Mouse (Mus musculus) ES-Bruce4 (cell line): ENCODE data around the gene Gcsh. TPM values are rescaled to one million over a fixed set of nuclear protein-coding genes. Genes with fewer than 3 reads are reported as not detected.

ENCODE experiments used
- H3K27ac ChIP-seq: 2 replicates; pipeline ENCODE4 v1.5.1; 2012; ENCODE audit warnings: low read length, inconsistent platforms; ENCODE audit not compliant: insufficient read depth
- H3K27me3 ChIP-seq: 2 replicates; pipeline ENCODE4 v1.6.1; 2012; ENCODE audit warnings: mild to moderate bottlenecking, low read length, inconsistent platforms; ENCODE audit not compliant: control insufficient read depth, poor library complexity, insufficient read depth, severe bottlenecking
- H3K36me3 ChIP-seq: 2 replicates; pipeline ENCODE4 v1.6.1; 2012; ENCODE audit warnings: inconsistent platforms, mild to moderate bottlenecking, low read length, moderate library complexity; ENCODE audit not compliant: control insufficient read depth, poor library complexity, insufficient read depth, severe bottlenecking
- H3K4me1 ChIP-seq: one replicate; pipeline ENCODE4 v1.8.1; 2011; ENCODE audit warnings: low read length; ENCODE audit not compliant: control insufficient read depth, insufficient read depth
- H3K4me3 ChIP-seq: 2 replicates; pipeline ENCODE4 v1.5.1; 2011; ENCODE audit warnings: low read depth, mild to moderate bottlenecking, low read length
- H3K9ac ChIP-seq: 2 replicates; pipeline ENCODE4 v1.6.1; 2012; ENCODE audit warnings: low read depth, mild to moderate bottlenecking, inconsistent platforms; ENCODE audit not compliant: poor library complexity, severe bottlenecking
- H3K9me3 ChIP-seq: replicated peaks from 2 replicates; pipeline ENCODE4 v1.6.1; 2012; ENCODE audit warnings: mild to moderate bottlenecking, low read length, inconsistent platforms; ENCODE audit not compliant: control insufficient read depth, poor library complexity, insufficient read depth, severe bottlenecking
- CTCF ChIP-seq: IDR thresholded peaks from one replicate; pipeline ENCODE4 v1.8.1; 2011; ENCODE audit warnings: low read depth, low read length
- EP300 ChIP-seq: IDR thresholded peaks from 2 replicates; pipeline ENCODE4 v1.6.1; 2011; ENCODE audit warnings: low read depth, low read length; ENCODE audit not compliant: insufficient read depth
- POLR2A ChIP-seq: IDR thresholded peaks from one replicate; pipeline ENCODE4 v1.8.1; 2011; ENCODE audit warnings: low read length; ENCODE audit not compliant: insufficient read depth
- polyA plus RNA-seq: library from polyadenylated mRNA; stranded (reverse); fragments of >200 nt; gene quantifications from 2 replicates; pipeline ENCODE4 v1.2.4, GENCODE M21; 2011; ENCODE audit warnings: low read depth; ENCODE audit not compliant: missing spikeins, insufficient read depth, insufficient read length

Gcsh gene
- polyA plus RNA-seq, 1 experiment, result 150 TPM

- H3K4me1 ChIP-seq, result no peaks in the 10 kb centered on the region
- TF ChIP-seq EP300 (no peak), POLR2A (no peak), CTCF (no peak)
- H3K9me3 ChIP-seq, result no peaks in the 10 kb centered on the region
- no peak overlapping the region for H3K9ac ChIP-seq
- no peak overlapping the region for H3K4me3 ChIP-seq
- H3K27me3 ChIP-seq, result no peaks in the 10 kb centered on the region
- peaks cover 49% of the 10 kb centered on the region for H3K36me3 ChIP-seq
- H3K27ac ChIP-seq, result no peak overlapping the region
Observed at GRCm38 (mm10) chr8:116954415-116954814, 38.9 kb downstream of the Gcsh start.

DNA sequence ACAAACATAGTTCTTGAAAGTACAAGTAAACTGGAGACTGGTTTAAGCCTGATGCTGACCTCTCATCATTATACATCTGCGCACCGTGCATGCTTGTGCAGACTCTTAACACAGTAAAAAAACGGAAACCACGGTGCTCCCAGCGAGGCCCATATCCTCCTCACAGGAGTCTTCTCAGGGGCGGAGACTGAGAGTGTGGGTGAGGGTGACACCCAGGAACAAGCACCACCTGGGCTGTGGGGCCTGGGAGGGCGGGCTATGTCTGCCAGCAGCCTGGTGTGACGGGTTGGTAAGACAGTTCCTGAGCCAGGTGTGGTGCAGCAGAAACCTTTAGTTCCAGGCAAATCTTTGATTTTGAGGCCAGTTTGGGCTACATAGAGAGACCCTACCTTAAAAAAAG, 40.9 kb downstream of the Gcsh start:
- no peak overlapping the region for H3K9ac ChIP-seq
- H3K27me3 ChIP-seq, result no peaks in the 10 kb centered on the region
- H3K27ac ChIP-seq, result no peak overlapping the region
- H3K4me3 ChIP-seq, result no peak overlapping the region
- no peak for TF ChIP-seq EP300
- no peak for TF ChIP-seq POLR2A
- TF ChIP-seq CTCF, result no peak
- no peaks in the 10 kb centered on the region for H3K9me3 ChIP-seq
- peaks cover 3% of the 10 kb centered on the region for H3K4me1 ChIP-seq
- peaks cover 45% of the 10 kb centered on the region for H3K36me3 ChIP-seq

DNA sequence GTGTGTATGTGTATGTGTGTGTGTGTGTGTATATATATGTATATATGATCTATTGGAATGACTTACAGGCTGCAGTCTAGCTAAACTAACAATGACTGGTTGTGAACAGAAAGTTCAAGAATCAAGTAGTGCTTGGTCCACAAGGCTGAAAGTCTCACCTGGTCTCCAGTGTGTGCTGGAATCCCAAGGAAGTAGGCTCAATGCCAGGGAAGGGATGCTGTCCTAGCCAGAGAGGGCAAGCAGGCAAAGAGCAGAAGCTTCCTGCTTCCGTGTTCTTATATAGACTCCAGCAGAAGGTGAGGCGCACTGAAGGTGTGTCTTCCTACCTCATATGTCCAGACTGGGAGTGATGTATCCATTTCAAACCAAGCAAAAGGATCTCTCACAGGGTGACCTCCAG, 41.6 kb downstream of the Gcsh start:
- Histone ChIP-seq H3K9ac (no peak overlapping the region), H3K4me3 (no peak overlapping the region), H3K27ac (no peak overlapping the region), H3K36me3 (peaks cover 38% of the 10 kb centered on the region), H3K9me3 (no peaks in the 10 kb centered on the region), H3K27me3 (no peaks in the 10 kb centered on the region), H3K4me1 (peaks cover 3% of the 10 kb centered on the region)
- no peak for TF ChIP-seq EP300
- TF ChIP-seq CTCF, result no peak
- TF ChIP-seq POLR2A, result no peak

- no peak for TF ChIP-seq EP300
- TF ChIP-seq CTCF, result no peak
- no peak for TF ChIP-seq POLR2A
- Histone ChIP-seq H3K27ac (no peak overlapping the region), H3K27me3 (no peaks in the 10 kb centered on the region), H3K9ac (no peak overlapping the region), H3K4me3 (no peak overlapping the region), H3K9me3 (no peaks in the 10 kb centered on the region), H3K36me3 (peaks cover 34% of the 10 kb centered on the region), H3K4me1 (peaks cover 3% of the 10 kb centered on the region)
Observed at GRCm38 (mm10) chr8:116951369-116951768, 42.0 kb downstream of the Gcsh start.

GRCm38 (mm10) chr8:116947589-116947988, 45.7 kb downstream of the Gcsh start:
- TF ChIP-seq EP300 (0 out of 2 replicates have a peak, but pooled peaks have one; percentile 12), POLR2A (no peak)
- H3K27me3 ChIP-seq, result no peaks in the 10 kb centered on the region
- peaks cover 3% of the 10 kb centered on the region for H3K4me1 ChIP-seq
- H3K4me3 ChIP-seq, result 0 out of 2 replicates have a peak overlapping the region, but pooled peaks have one; percentile 8
- no peaks in the 10 kb centered on the region; the same call in 1 of the 2 replicates for H3K36me3 ChIP-seq
- no peak overlapping the region for H3K9ac ChIP-seq
- no peaks in the 10 kb centered on the region for H3K9me3 ChIP-seq
- H3K27ac ChIP-seq, result no peak overlapping the region

- TF ChIP-seq EP300 (no peak), CTCF (no peak), POLR2A (no peak)
- peak overlapping the region; percentile 38 for H3K4me3 ChIP-seq
- no peaks in the 10 kb centered on the region for H3K27me3 ChIP-seq
Observed at GRCm38 (mm10) chr8:116946851-116947250, 46.5 kb downstream of the Gcsh start.

More at GRCm38 (mm10) chr8:116946851-116947250, 46.5 kb downstream of the Gcsh start:
- peaks cover 3% of the 10 kb centered on the region for H3K4me1 ChIP-seq
- H3K27ac ChIP-seq, result no peak overlapping the region; the same call in 1 of the 2 replicates
- H3K36me3 ChIP-seq, result no peaks in the 10 kb centered on the region
- H3K9me3 ChIP-seq, result no peaks in the 10 kb centered on the region
- peak overlapping the region; percentile 22; the same call in 1 of the 2 replicates for H3K9ac ChIP-seq
